In genomic region chr12:116975547-116975946, GRCm38 (mm10) we compare ENCODE assay signal across 20 mouse cellular contexts.
DNase-seq lines count a peak whose midpoint lies in the region; ATAC-seq and TF ChIP-seq lines count a peak whose summit lies in the region.
"Had no signal": no experiment of that assay in that cellular context is flagged by ENCODE, and none has a peak within 500 bp of the region (broad histone marks: within the 10 kb centered on the region; RNA-seq: fewer than 3 reads in every experiment).

No protein-coding gene starts in this region.

- TF ChIP-seq POLR2A in limb, embryonic 14.5 days (IDR thresholded peaks at IDR 0.05; ENCODE audit: borderline replicate concordance, extremely low read depth, insufficient read depth, insufficient read length), result no peak

- no peaks in the 10 kb centered on the region for H3K36me3 ChIP-seq in midbrain, embryonic 11.5 days (ENCODE audit: control insufficient read depth, insufficient read depth, low read length)
- H3K36me3 ChIP-seq in midbrain, embryonic 13.5 days, result no peaks in the 10 kb centered on the region
- H3K36me3 ChIP-seq in limb, embryonic 10.5 days, result no peaks in the 10 kb centered on the region
- H3K36me3 ChIP-seq in limb, embryonic 14.5 days (ENCODE audit: control insufficient read depth, insufficient read depth, low read length), result no peaks in the 10 kb centered on the region
- H3K36me3 ChIP-seq: embryonic facial prominence, embryonic 10.5 days; G1E; heart, embryonic 13.5 days; hindbrain, embryonic 13.5 days had no signal

- no peak overlapping the region for H3K4me3 ChIP-seq in midbrain, embryonic 11.5 days (ENCODE audit: low read depth, low read length)
- H3K4me3 ChIP-seq in midbrain, embryonic 13.5 days (replicated peaks), result no peak overlapping the region
- H3K4me3 ChIP-seq in limb, embryonic 10.5 days, result no peak overlapping the region
- H3K4me3 ChIP-seq in limb, embryonic 14.5 days (replicated peaks; ENCODE audit: low read length), result no peak overlapping the region
- H3K4me3 ChIP-seq: embryonic facial prominence, embryonic 10.5 days; forebrain, embryonic 13.5 days; heart, embryonic 13.5 days; hindbrain, embryonic 13.5 days had no signal

- ATAC-seq in midbrain, embryonic 11.5 days (ENCODE audit: low FRiP score), result no peak
- ATAC-seq in midbrain, embryonic 13.5 days, result no peak
- ATAC-seq in limb, embryonic 14.5 days (ENCODE audit: low FRiP score, low read depth), result peak; percentile 34; the same call in 1 of the 2 replicates
- ATAC-seq in monocyte, adult 5-6 weeks (replicated peaks; ENCODE audit: insufficient number of reproducible peaks, low FRiP score, low TSS enrichment, poor library complexity, severe bottlenecking), result no peak
- ATAC-seq: CD4-positive, CD25-positive, alpha-beta regulatory T cell, adult 4 months; forebrain, embryonic 13.5 days; forebrain, postnatal 0 days had no signal

- H3K27ac ChIP-seq in midbrain, embryonic 11.5 days (ENCODE audit: low read depth, low read length), result no peak overlapping the region
- H3K27ac ChIP-seq in midbrain, embryonic 13.5 days, result no peak overlapping the region
- no peak overlapping the region for H3K27ac ChIP-seq in limb, embryonic 10.5 days
- H3K27ac ChIP-seq in limb, embryonic 14.5 days (replicated peaks; ENCODE audit: low read depth, low read length), result no peak overlapping the region
- H3K27ac ChIP-seq: embryonic facial prominence, embryonic 10.5 days; forebrain, embryonic 13.5 days; heart, embryonic 13.5 days; hindbrain, embryonic 13.5 days had no signal

- H3K4me2 ChIP-seq in midbrain, embryonic 11.5 days, result no peak overlapping the region
- no peak overlapping the region for H3K4me2 ChIP-seq in midbrain, embryonic 13.5 days (replicated peaks)
- H3K4me2 ChIP-seq in limb, embryonic 14.5 days (replicated peaks; ENCODE audit: low read depth, low read length, severe bottlenecking), result no peak overlapping the region
- H3K4me2 ChIP-seq: forebrain, embryonic 13.5 days; heart, embryonic 13.5 days; hindbrain, embryonic 13.5 days had no signal

- DNase-seq in heart, adult 11 months, result peak; percentile 70
- DNase-seq in heart, postnatal 36 days, result no peak
- DNase-seq in midbrain, embryonic 11.5 days (ENCODE audit: low spot score, missing footprints), result peak; percentile 41
- DNase-seq in limb, embryonic 10.5 days (ENCODE audit: low spot score), result peak; percentile 22
- peak; percentile 21 for DNase-seq in limb, embryonic 14.5 days (ENCODE audit: low spot score)
- DNase-seq: adrenal gland, adult 8-10 months; adrenal gland, postnatal 36 days; B cell, adult 2 months; cerebellum, adult 2 months; cerebellum, postnatal 10 days; forebrain, postnatal 0 days; gastrocnemius, postnatal 14 days had no signal

- H3K27me3 ChIP-seq in midbrain, embryonic 11.5 days (ENCODE audit: control insufficient read depth, insufficient read depth, low read length), result no peaks in the 10 kb centered on the region
- H3K27me3 ChIP-seq in midbrain, embryonic 13.5 days, result no peaks in the 10 kb centered on the region
- no peaks in the 10 kb centered on the region for H3K27me3 ChIP-seq in limb, embryonic 10.5 days (ENCODE audit: low read depth, poor library complexity, severe bottlenecking)
- H3K27me3 ChIP-seq in limb, embryonic 14.5 days (ENCODE audit: control insufficient read depth, insufficient read depth, low read length), result no peaks in the 10 kb centered on the region
- H3K27me3 ChIP-seq: hindbrain, embryonic 13.5 days had no signal

- no peak overlapping the region for H3K9ac ChIP-seq in midbrain, embryonic 11.5 days (ENCODE audit: low read length)
- H3K9ac ChIP-seq in midbrain, embryonic 13.5 days (replicated peaks), result no peak overlapping the region
- H3K9ac ChIP-seq in limb, embryonic 14.5 days (ENCODE audit: low read depth, low read length, severe bottlenecking), result no peak overlapping the region
- H3K9ac ChIP-seq: forebrain, embryonic 13.5 days; forebrain, postnatal 0 days; heart, embryonic 13.5 days; hindbrain, embryonic 13.5 days had no signal

- H3K4me1 ChIP-seq in midbrain, embryonic 11.5 days (ENCODE audit: control insufficient read depth, insufficient read depth, low read length), result no peaks in the 10 kb centered on the region
- H3K4me1 ChIP-seq in midbrain, embryonic 13.5 days (replicated peaks), result peaks cover 2% of the 10 kb centered on the region; the same call in 1 of the 2 replicates
- H3K4me1 ChIP-seq in limb, embryonic 10.5 days, result peaks cover 17% of the 10 kb centered on the region
- no peaks in the 10 kb centered on the region; the same call in 1 of the 2 replicates for H3K4me1 ChIP-seq in limb, embryonic 14.5 days (ENCODE audit: control insufficient read depth, insufficient read depth, low read length)
- H3K4me1 ChIP-seq: embryonic facial prominence, embryonic 10.5 days; forebrain, embryonic 13.5 days; heart, embryonic 13.5 days had no signal

- H3K9me3 ChIP-seq in midbrain, embryonic 11.5 days (ENCODE audit: control insufficient read depth, low read length), result no peaks in the 10 kb centered on the region
- no peaks in the 10 kb centered on the region for H3K9me3 ChIP-seq in midbrain, embryonic 13.5 days
- no peaks in the 10 kb centered on the region for H3K9me3 ChIP-seq in limb, embryonic 10.5 days (replicated peaks)
- no peaks in the 10 kb centered on the region for H3K9me3 ChIP-seq in limb, embryonic 14.5 days (ENCODE audit: control insufficient read depth, low read length)
- H3K9me3 ChIP-seq: embryonic facial prominence, embryonic 10.5 days; forebrain, embryonic 13.5 days; heart, embryonic 13.5 days; hindbrain, embryonic 13.5 days had no signal

- intact Hi-C loops in heart, postnatal 36 days (cut with DNase I), result no loop called here

- 88% methylated on average over 5 of the region's 5 CpGs for WGBS in midbrain, embryonic 11.5 days
- 84% methylated on average over 5 of the region's 5 CpGs for WGBS in midbrain, embryonic 13.5 days
- 87% methylated on average over 5 of the region's 5 CpGs for WGBS in limb, embryonic 10.5 days
- 58% methylated on average over 5 of the region's 5 CpGs for WGBS in limb, embryonic 14.5 days

Comparison
In these comparisons a context has a peak if more than half of its experiments do, and no peak if none do; other contexts are left out.
1. DNase-seq: peak in heart, adult 11 months (single experiment), midbrain, embryonic 11.5 days (single experiment), limb, embryonic 10.5 days (single experiment) and limb, embryonic 14.5 days (single experiment); none in heart, postnatal 36 days (0 of 2).